Mouse (Mus musculus): ENCODE results near the gene Scp2.

- no peak for TF ChIP-seq GATA1 (IDR thresholded peaks at IDR 0.05; ENCODE audit: borderline replicate concordance, low read length)
- no peak for TF ChIP-seq CTCF (IDR thresholded peaks at IDR 0.05; ENCODE audit: low read depth, low read length)
Observed at GRCm38 (mm10) chr4:108058166-108058565, 86.6 kb downstream of the Scp2 start.

All from G1E (cell line).